15 mouse cellular contexts compared by ENCODE assay signal in genomic region chr10:111828610-111829009, GRCm38 (mm10).
"Had no signal": no experiment of that assay in that cellular context is flagged by ENCODE, and none has a peak within 500 bp of the region (broad histone marks: within the 10 kb centered on the region; RNA-seq: fewer than 3 reads in every experiment).

No protein-coding gene starts in this region.

- H3K9ac ChIP-seq: neural tube, embryonic 12.5 days; neural tube, embryonic 13.5 days; neural tube, embryonic 15.5 days; stomach, embryonic 15.5 days had no signal

- H3K4me2 ChIP-seq: neural tube, embryonic 12.5 days; neural tube, embryonic 13.5 days; neural tube, embryonic 15.5 days; stomach, embryonic 15.5 days had no signal

- H3K4me3 ChIP-seq: neural tube, embryonic 12.5 days; neural tube, embryonic 13.5 days; neural tube, embryonic 15.5 days; stomach, embryonic 15.5 days had no signal

- H3K27ac ChIP-seq: neural tube, embryonic 12.5 days; neural tube, embryonic 13.5 days; neural tube, embryonic 15.5 days; stomach, embryonic 15.5 days had no signal

- H3K9me3 ChIP-seq: neural tube, embryonic 12.5 days; neural tube, embryonic 13.5 days; neural tube, embryonic 15.5 days; stomach, embryonic 15.5 days had no signal

- H3K4me1 ChIP-seq: neural tube, embryonic 12.5 days; neural tube, embryonic 13.5 days; neural tube, embryonic 15.5 days; stomach, embryonic 15.5 days had no signal

- H3K27me3 ChIP-seq: neural tube, embryonic 12.5 days; neural tube, embryonic 13.5 days; neural tube, embryonic 15.5 days; stomach, embryonic 15.5 days had no signal

- H3K36me3 ChIP-seq: neural tube, embryonic 12.5 days; neural tube, embryonic 13.5 days; neural tube, embryonic 15.5 days; stomach, embryonic 15.5 days had no signal

- DNase-seq: right cerebral cortex, adult 18-20 months; right cerebral cortex, postnatal 14 days; right cerebral cortex, postnatal 25 days; right cerebral cortex, postnatal 4 days; spleen, adult 18-20 months; thymus, adult 18-20 months; thymus, adult 2 months; thymus, postnatal 14 days; thymus, postnatal 25 days; thymus, postnatal 36 days; thymus, postnatal 4 days had no signal
